Mouse (Mus musculus) gastrocnemius, postnatal 25 days (tissue): ENCODE data around the gene Ifi27l2b. TPM values are rescaled to one million over a fixed set of nuclear protein-coding genes. Genes with fewer than 3 reads are reported as not detected.
A peak's percentile ranks its signal among the peaks of the same experiment; 100 is the strongest.

Experiments used
- DNase-seq: peaks from one replicate; pipeline ENCODE4 v3.0.0; 2022
- total RNA-seq, 2 experiments: library from RNA; stranded (reverse); gene quantifications; 1 replicate in 1 of 2; 2 replicates in 1 of 2; pipeline ENCODE4 v1.2.3; 2021

Gene Ifi27l2b
- total RNA-seq, 2 experiments from 2014 or later: not detected

GRCm38 (mm10) chr12:103434861-103435260, 22.2 kb downstream of the Ifi27l2b start:
- DNase-seq: no peak

- DNase-seq: peak; percentile 80
Measured at GRCm38 (mm10) chr12:103433986-103434731, 22.9 kb downstream of the Ifi27l2b start, which contains the start of gene Ifi27. TSS of gene Ifi27 (plus strand) at chr12:103434211.

GRCm38 (mm10) chr12:103433430-103433829, 23.6 kb downstream of the Ifi27l2b start:
- DNase-seq: no peak

- DNase-seq: no peak
Measured at GRCm38 (mm10) chr12:103426710-103427109, 30.3 kb downstream of the Ifi27l2b start.

GRCm38 (mm10) chr12:103425729-103426470, 31.1 kb downstream of the Ifi27l2b start, which contains the start of gene Ddx24:
TSS of gene Ddx24 (minus strand) at chr12:103425830.
- peak; percentile 99 for DNase-seq

- DNase-seq: no peak
Measured at GRCm38 (mm10) chr12:103425016-103425728, 31.9 kb downstream of the Ifi27l2b start.

GRCm38 (mm10) chr12:103408144-103408543, 48.9 kb downstream of the Ifi27l2b start:
- DNase-seq: no peak

- no peak for DNase-seq
Measured at GRCm38 (mm10) chr12:103407720-103408119, 49.3 kb downstream of the Ifi27l2b start, which contains the start of gene 9330161L09Rik. TSS of gene 9330161L09Rik (minus strand) at chr12:103407820.

GRCm38 (mm10) chr12:103404131-103404530, 52.9 kb downstream of the Ifi27l2b start:
- DNase-seq: no peak

Other genes with a start within 250 kb of the Ifi27l2b start
- 10 to 100 TPM; 20.1 to 21.1 TPM for gene Prima1, start 215.1 kb downstream of the Ifi27l2b start, total RNA-seq
- not detected for gene Fam181a, start 146.2 kb downstream of the Ifi27l2b start, total RNA-seq
- gene Asb2, start 101.2 kb downstream of the Ifi27l2b start, total RNA-seq: 100 to 1,000 TPM; 196 to 518 TPM
- gene Otub2, start 68.5 kb downstream of the Ifi27l2b start, total RNA-seq: 1 to 10 TPM; 2.0 to 3.5 TPM
- gene 9330161L09Rik, start 49.4 kb downstream of the Ifi27l2b start, total RNA-seq: under 1 TPM; 0.46 to 0.74 TPM
- 10 to 100 TPM; 54.4 to 59.7 TPM for gene Ddx24, start 31.4 kb downstream of the Ifi27l2b start, total RNA-seq
- 10 to 100 TPM; 62.8 to 80.9 TPM for gene Ifi27, start 23.0 kb downstream of the Ifi27l2b start, total RNA-seq
- 10 to 100 TPM in 1 of 2 experiments, 1 to 10 TPM in 1; 6.4 to 44.3 TPM for gene Ifi27l2a, start 13.5 kb downstream of the Ifi27l2b start, total RNA-seq
- gene Ppp4r4, start 75.1 kb upstream of the Ifi27l2b start, total RNA-seq: under 1 TPM; 0.29 to 0.33 TPM
- gene Serpina10, start 174.2 kb upstream of the Ifi27l2b start, total RNA-seq: not detected
- not detected for gene Serpina6, start 200.0 kb upstream of the Ifi27l2b start, total RNA-seq
- gene Serpina16, start 218.9 kb upstream of the Ifi27l2b start, total RNA-seq: not detected
- gene Serpina1f, start 238.3 kb upstream of the Ifi27l2b start, total RNA-seq: not detected